Mouse (Mus musculus) embryonic stem cell, embryonic (primary cell): ENCODE results near the gene Ppp1r1b.

Source experiments
- CTCF ChIA-PET, 4 experiments: fragments of 300-600 bp in 2 of 4; fragments of 350-600 bp in 2 of 4; sonication (Branson Sonifier 250); formaldehyde crosslinking; loops; one replicate each; lab custom pipeline; 2022; ENCODE audit warnings: inconsistent platforms in 2 of 4; lab: Charles Lee
- POLR2A ChIA-PET, 4 experiments: fragments of 300-600 bp in 2 of 4; fragments of 350-600 bp in 2 of 4; sonication (Branson Sonifier 250); formaldehyde crosslinking; loops; one replicate each; lab custom pipeline; 2022; ENCODE audit warnings: antibody characterized with exemption in 4 of 4, inconsistent platforms in 1 of 4; lab: Charles Lee

Ppp1r1b gene

DNA sequence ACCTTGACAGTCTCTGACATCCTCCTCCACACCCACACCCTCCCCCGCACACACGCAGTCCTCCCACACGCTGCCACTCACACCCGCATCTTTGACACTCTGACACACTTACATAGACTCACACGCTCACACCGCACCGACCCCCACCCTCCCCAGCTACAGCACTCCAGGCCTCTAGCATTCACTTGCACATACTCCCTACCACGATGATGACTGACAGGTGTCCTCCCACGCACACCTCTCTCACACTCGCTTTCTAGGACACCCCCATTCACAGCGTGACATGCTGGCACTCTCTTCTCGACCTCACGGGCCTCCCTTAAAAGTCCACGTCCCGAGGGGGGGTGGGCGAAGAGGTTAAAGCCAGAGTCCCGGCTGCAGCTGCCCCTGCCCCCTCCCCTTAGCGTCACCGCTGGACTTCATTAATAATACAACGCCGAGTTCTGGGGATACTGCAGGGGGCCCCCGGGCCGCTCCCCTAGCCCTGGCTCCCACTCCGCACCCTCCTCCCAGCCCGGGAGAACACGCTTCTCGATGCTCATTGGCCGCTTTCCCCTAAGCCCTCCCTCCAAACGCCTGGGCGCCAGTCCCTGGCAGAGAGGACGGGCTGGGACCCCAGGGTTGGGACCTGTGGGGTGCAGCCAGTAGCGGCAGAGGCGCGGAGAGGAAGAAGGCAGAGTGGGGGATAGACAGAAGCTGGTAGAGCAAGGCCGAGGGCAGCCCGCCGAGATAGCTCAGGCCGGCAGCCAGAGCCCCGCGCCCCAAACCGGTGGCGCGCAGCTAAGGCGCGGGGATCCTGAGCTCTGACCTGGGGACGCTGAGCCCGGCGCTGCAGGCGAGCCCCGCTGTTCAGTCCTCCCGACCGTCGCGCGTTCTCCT lies at the start of gene Ppp1r1b:
TSS of gene Ppp1r1b (plus strand) at position 322 of the 879 bp plus-strand sequence.
- ChIA-PET POLR2A (interaction anchor here (0.5 to 3.5 kb wide), 18 partner anchors 10 to 281 kb away, joined by 3 to 28 read pairs (median 4); partner anchors contain the start of genes Erbb2 (in 3 of the 4), Stard3 (in 3 of the 4), Mien1 (in 1 of the 4) and Ormdl3 (in 1 of the 4)), CTCF (interaction anchor here (0.5 to 2.2 kb wide), 21 partner anchors 8 to 964 kb away, joined by 3 to 9 read pairs (median 4); partner anchors contain the start of genes Stard3 (in 2 of the 4) and Mien1 (in 1 of the 4))

DNA sequence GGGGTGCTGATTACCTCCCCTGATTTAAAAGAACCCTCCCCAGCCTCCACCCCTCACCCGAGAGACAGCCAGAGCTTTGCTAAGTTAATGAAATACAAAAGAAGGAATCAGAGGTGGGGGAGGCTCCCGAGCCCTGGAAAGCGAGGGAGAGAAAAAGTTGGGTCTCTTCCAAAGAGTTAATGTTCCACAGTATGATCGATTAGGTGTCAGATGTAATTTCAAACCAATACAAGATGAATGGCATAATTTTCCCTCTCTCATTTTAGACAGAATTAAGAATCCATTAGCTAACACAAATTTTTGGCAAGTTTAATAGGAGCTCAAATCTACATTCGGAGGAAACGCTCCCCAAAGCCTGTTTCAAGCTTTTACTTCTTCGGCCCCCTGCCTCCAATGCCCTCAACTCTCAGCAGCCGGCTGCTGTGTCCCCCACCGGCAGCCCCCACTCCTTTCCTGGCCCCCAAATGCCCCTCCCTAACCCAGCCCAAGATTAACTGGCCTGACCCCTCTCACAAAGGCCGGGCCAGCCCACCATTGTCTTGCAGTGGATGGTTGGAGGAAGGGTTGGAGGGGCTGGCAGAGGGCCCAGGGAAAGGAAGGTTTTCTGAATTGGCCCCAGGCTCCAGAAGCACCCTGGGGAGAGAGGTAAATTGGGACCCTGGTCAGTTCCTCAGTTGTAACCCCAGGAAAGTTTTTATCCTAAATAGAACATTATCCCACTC lies 49.6 kb upstream of the Ppp1r1b start:
- CTCF ChIA-PET: interaction anchor here in 3 of 4 experiments (0.8 to 4.0 kb wide), 11 partner anchors 25 to 158 kb away, joined by 3 to 28 read pairs (median 3); no protein-coding TSS in a partner anchor
- POLR2A ChIA-PET: interaction anchor here (0.5 to 2.9 kb wide), 32 partner anchors 9 to 635 kb away, joined by 3 to 10 read pairs (median 4); partner anchors contain the start of genes Stard3 (in 3 of the 4), Cdk12 (in 2 of the 4), Pgap3 (in 2 of the 4) and Erbb2 (in 1 of the 4)

DNA sequence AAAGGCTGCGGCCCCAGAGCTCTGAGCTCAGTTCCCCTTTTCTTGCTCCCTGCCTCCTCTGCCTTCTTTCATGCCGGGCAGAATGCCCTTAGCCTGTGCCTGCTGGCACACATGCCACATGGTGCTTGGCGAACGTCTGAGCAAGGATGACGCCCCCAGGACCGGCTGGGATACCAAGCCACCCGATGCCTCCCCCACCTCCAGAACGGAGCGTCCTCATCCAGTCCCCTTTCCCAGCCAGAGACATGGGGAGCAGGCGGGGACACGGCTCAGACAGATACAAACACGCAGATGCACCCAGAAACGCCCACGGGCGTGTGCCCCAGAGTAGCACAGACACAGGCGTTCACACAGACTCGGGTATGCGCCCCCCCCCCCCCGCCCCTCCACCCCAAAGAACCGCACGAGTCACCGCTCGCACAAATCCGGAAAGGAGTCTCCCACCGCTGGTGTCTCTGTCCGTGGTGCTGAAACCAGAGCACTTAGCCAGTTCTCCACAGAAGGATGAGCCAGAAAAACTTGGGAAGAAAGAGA lies 34.3 kb upstream of the Ppp1r1b start:
- CTCF ChIA-PET: interaction anchor here in 1 of 4 experiments (1.0 kb wide), 1 partner anchor 29 kb away, joined by 4 read pairs; no protein-coding TSS in a partner anchor

DNA sequence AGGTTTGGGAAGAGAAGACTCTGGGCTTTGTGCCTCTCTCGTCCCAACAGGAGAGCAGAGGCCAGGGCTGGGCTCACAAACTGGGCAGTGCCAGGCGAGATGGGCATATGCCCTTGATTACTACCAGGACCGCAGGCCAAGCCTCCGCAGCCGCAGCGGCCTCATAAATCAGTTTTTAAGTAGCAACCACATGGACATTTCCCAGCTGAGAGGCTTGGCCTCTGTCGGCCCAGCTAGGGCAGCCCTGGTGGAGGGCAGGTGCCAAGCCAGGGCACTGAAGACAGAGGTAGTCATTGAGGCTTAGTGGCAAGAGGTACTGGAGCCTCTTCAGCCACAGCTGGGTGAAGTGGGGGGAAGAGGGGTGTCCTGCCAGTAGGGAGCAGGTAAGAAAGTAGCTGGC lies 30.7 kb upstream of the Ppp1r1b start:
- CTCF ChIA-PET: interaction anchor here in 3 of 4 experiments (0.6 to 1.0 kb wide), 7 partner anchors 10 to 742 kb away, joined by 3 to 12 read pairs (median 4); partner anchors contain the start of gene Srcin1 (in 1 of the 3)
- POLR2A ChIA-PET: interaction anchor here in 1 of 4 experiments (0.6 to 1.0 kb wide), 2 partner anchors 46 to 275 kb away, joined by 3 read pairs; no protein-coding TSS in a partner anchor

More for the DNA sequence above, 34.3 kb upstream of the Ppp1r1b start:
- POLR2A ChIA-PET: interaction anchor here in 1 of 4 experiments (0.5 to 0.6 kb wide), 2 partner anchors 10 to 494 kb away, joined by 3 to 6 read pairs; no protein-coding TSS in a partner anchor

DNA sequence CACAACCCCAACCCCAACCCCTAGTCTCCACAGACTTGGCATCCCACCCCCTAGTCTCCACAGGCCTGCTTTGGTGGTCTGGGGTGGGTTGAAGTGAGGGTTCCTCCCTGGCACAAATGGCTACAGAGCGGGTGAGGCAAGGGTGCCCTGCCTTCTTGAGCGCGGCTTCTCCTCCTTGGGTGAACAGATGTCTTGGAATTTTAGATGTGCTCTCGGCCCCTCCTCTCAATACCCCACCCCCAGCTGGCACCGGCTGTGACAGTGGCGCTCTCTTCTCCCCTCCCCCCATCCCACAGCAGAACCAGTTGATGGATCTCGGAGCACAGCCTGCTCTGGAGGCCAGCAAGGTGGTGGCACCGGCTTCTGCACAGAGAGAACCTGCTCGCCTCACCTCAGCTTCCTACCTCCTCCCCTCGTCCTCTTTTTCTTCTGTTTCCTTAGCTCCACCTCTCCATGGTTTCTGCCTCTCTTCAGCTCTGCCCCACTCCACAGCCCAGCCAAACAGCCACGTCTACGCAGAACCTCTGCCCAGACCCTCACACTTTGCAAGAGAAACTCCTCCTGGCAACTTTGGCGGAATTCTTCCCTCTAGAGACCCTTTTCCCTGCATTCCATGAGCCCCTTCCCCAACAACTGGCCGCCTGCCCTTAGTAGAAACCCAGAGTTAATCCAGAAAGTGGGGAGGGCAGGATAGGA lies 29.6 kb upstream of the Ppp1r1b start:
- ChIA-PET POLR2A (no interaction called here), CTCF (interaction anchor here in 2 of 4 experiments (0.6 to 0.9 kb wide), 2 partner anchors 24 to 385 kb away, joined by 5 read pairs; no protein-coding TSS in a partner anchor)

DNA sequence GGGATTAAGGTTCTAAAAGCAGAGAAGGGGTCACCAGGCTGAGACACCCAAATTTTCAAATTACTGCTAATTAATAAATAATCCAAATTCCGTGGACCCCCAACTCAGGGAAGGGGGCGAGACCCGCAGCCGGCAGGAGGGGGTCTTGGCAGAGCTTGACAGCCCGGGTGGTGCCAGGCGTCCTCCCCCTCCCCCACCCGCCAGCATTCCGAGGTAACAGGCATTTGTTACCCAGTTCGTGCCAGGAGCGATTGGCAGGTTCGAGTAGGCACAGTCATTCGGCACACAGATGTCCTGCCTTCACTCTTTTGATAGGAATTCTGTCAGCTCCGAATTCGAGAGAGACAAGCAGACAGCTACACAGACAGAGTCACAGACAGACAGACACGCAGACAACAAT lies 29.1 kb upstream of the Ppp1r1b start:
- ChIA-PET CTCF (interaction anchor here in 1 of 4 experiments (1.3 kb wide), 1 partner anchor 23 kb away, joined by 4 read pairs; no protein-coding TSS in a partner anchor), POLR2A (no interaction called here)

DNA sequence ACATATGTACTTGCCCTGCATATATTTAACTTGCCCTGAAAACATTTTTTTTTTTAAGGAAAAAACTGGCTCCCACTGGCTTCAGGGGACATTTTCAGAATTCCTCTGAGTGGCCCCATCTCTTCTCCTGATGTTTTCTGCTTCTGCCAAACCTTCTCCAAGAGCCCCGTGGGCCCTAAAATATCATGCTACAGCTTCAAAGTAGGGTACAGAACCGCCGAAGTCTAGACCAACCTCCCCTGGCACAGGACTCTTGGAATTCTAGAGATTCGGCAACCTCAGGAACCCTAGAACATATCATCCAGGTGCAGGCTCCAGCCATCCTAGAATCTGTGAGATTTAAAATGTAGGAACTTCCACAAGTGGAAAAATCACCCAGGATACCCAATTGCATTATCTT lies 28.7 kb upstream of the Ppp1r1b start:
- POLR2A ChIA-PET: interaction anchor here in 1 of 4 experiments (1.4 kb wide), 1 partner anchor 9 kb away, joined by 3 read pairs; no protein-coding TSS in a partner anchor

DNA sequence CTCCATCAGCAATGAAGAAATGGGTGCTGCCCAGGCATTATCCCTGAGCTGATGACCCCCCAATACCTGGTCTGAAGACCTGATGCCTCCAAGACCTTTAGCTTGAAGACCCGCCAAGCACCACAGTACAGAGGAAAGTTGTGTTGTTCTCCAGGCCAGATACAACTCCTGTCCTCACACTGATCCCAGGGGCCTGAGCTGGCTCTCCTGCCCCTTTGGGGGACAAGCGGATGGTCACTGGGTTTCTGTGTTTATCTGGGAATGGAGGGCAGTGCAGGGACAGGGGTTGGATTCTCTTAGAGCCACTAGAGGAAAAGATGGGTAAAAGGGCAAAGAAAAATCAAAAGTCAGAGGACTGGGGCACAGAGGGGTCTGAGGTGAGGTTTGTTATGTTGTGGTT lies 28.3 kb upstream of the Ppp1r1b start:
- POLR2A ChIA-PET: interaction anchor here in 1 of 4 experiments (1.0 to 1.4 kb wide), 2 partner anchors 9 to 15 kb away, joined by 3 read pairs; no protein-coding TSS in a partner anchor
- CTCF ChIA-PET: interaction anchor here (0.6 to 1.5 kb wide), 4 partner anchors 15 to 98 kb away, joined by 3 to 13 read pairs (median 4); no protein-coding TSS in a partner anchor

More for the DNA sequence above, 28.7 kb upstream of the Ppp1r1b start:
- CTCF ChIA-PET: interaction anchor here in 3 of 4 experiments (1.3 to 1.5 kb wide), 1 partner anchor 23 kb away, joined by 4 to 6 read pairs (median 4); no protein-coding TSS in a partner anchor

DNA sequence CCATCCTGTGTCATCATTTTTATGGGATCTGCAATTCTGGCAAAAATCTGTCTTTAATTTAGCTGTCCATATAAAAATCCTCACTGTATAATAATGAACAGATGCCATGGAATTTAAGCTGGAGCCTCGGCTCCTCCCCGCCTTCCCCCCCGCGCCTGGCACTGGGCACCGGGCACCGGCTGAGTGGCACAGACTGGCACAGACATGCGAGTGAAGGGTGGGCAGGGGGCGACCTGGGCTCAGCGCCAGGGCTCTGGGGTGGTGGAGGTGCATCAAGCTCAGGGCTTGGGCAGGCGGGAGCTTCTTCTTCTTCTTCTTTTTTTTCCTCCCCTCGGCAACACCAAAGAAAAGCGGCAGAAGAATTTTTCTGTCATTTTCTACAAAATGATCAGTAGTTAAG lies 27.8 kb upstream of the Ppp1r1b start:
- CTCF ChIA-PET: interaction anchor here (0.6 to 1.5 kb wide), 5 partner anchors 15 to 98 kb away, joined by 3 to 13 read pairs (median 4); no protein-coding TSS in a partner anchor
- POLR2A ChIA-PET: interaction anchor here in 1 of 4 experiments (1.0 to 1.4 kb wide), 2 partner anchors 8 to 14 kb away, joined by 3 read pairs; no protein-coding TSS in a partner anchor

DNA sequence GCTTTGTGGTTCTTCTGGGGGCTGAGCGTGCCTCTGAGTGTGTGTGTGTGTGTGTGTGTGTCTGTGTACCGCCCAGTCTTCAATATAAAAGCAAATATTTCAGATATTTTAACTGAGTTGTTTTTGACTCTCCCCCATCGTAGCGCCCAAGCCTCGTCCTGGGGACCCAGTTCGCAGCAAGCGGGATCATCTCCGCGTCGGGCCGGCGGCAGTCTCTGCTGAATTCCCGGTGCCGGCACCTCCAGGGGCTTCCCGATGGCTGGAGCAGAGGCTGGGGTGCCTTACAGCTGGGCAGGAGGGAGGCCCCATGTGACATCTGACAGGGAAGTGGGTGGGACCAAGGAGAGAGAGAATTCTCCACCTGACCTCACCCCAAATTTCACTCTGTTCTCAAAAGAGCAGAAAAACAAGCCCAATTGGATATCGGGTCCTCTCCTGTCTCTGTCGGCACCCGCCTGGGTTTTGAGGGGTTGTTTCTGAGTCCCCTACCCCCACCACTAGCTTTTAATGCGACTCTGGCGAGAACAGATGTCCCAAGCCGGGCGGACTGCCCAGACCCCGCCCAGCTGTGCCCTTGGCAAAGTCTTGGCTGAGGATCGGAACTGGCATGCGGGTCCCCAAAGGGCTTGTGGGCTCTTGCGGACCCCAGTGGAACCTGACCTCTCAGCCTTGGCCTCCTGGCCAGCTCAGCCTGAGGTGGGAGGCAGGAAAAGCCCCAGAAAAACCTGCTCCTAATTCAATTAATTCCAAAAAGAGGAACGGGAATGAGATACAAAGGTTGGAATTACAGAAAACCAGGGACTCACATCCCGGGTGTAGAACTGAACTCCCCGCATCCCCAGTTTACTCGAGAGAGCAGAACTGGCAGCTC lies 27.2 kb upstream of the Ppp1r1b start:
- POLR2A ChIA-PET: interaction anchor here in 1 of 4 experiments (1.0 to 1.4 kb wide), 2 partner anchors 8 to 14 kb away, joined by 3 read pairs; no protein-coding TSS in a partner anchor
- CTCF ChIA-PET: interaction anchor here in 3 of 4 experiments (0.6 to 1.5 kb wide), 4 partner anchors 14 to 22 kb away, joined by 3 to 6 read pairs (median 3); no protein-coding TSS in a partner anchor

DNA sequence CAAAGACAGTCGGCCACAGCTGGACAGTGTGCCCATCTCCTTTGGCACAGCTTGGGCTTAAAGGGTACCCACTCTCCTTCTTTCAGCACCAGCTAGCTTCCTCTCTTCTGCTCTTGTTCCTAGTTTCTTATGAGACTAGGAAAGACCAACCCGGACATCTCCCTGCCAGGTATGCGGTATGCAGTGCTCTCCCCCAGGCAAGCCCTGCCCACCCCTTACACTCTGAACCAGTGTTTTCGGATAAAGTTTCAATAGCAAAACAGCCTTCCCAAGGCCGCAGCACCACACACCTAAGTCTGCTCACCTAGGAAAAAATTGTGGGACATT lies 26.6 kb upstream of the Ppp1r1b start:
- ChIA-PET POLR2A (interaction anchor here in 1 of 4 experiments (1.1 kb wide), 1 partner anchor 17 kb away, joined by 5 read pairs; no protein-coding TSS in a partner anchor), CTCF (interaction anchor here in 1 of 4 experiments (1.2 kb wide), 1 partner anchor 15 kb away, joined by 3 read pairs; no protein-coding TSS in a partner anchor)

DNA sequence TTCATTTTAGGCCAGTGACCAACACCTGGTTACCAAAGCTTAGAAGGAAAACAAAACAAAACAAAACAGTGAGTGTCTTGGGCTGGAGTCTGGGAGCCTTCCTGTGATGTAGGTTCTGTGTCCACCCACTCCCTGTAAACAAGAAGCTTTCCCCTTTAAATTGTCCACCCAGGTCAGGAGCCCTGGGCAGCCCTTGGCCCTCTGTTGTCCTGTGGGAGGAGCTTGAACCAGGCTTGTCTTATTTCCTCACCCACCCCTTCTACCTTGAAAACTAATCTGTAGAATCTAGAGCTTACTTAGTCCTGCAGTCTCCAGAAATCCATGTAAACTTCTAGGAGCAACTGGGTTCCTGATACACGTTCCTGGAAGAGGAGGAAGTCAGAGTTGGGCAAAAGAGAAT lies 26.0 kb upstream of the Ppp1r1b start:
- ChIA-PET POLR2A (interaction anchor here in 1 of 4 experiments (0.7 to 1.1 kb wide), 2 partner anchors 16 to 331 kb away, joined by 3 to 5 read pairs; no protein-coding TSS in a partner anchor), CTCF (interaction anchor here (0.6 to 4.3 kb wide), 5 partner anchors 14 to 134 kb away, joined by 3 to 22 read pairs (median 3); no protein-coding TSS in a partner anchor)

DNA sequence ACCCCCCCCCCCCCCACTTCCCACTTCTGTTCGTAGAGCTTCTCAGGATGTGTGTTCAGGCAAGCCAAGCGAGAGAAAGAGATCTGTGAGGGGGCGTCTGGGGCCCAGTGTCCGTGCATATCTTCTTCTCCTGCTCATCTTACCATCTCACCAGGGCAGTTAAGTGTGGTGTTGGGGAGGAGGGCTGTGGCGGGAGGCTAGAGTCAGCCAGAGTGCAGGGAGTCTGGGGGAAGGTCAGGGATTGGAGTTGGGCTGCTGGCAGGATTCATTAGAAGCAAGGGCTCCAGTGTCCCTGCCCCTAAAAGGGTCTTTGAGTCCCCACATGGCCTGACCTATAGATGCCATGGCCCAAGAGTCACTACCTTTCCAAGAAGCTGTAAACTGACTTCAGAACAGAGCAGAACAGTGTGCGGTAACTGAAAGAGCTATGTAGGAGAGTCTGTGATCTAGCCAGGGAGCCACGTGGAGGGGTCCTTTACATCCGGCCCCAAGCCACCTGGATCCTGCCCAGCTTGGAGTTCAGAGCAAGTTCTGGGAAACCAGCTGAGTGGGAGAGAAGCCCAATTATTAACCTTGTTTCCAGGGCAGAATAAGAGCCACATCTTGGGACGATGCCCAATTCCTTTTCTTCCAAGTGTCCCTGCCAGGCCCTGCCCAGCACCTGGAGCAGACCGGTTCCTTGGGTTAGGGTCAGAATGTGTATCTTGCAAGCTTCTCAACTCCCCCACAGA lies 24.9 kb upstream of the Ppp1r1b start:
- POLR2A ChIA-PET: interaction anchor here in 2 of 4 experiments (0.6 to 1.2 kb wide), 2 partner anchors 23 to 414 kb away, joined by 3 read pairs; no protein-coding TSS in a partner anchor
- CTCF ChIA-PET: interaction anchor here (0.6 to 4.3 kb wide), 10 partner anchors 11 to 703 kb away, joined by 3 to 22 read pairs (median 3); no protein-coding TSS in a partner anchor

DNA sequence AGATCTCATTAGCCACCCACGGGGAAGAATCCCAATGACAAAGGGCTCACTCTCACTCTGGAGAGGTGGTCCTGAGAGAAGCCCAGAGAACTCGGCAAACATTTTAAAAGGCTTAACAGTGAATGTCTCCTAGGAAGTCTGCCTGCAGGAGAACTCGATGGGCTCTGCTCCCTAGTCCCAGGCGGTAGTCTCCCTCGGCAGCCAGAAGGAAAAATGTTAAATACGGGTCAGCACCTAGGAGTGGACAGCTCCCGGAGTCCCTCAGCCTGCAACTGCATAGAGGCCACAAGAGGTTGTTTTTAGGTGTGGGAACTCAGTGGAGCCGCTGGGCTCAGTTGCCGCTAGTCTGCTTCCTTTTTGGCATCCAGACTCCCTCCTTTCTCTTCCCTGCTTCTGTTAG lies 24.3 kb upstream of the Ppp1r1b start:
- POLR2A ChIA-PET: interaction anchor here in 1 of 4 experiments (1.2 kb wide), 1 partner anchor 23 kb away, joined by 3 read pairs; no protein-coding TSS in a partner anchor
- CTCF ChIA-PET: interaction anchor here in 3 of 4 experiments (0.9 to 4.3 kb wide), 8 partner anchors 11 to 48 kb away, joined by 3 to 22 read pairs (median 3); no protein-coding TSS in a partner anchor
